Mouse (Mus musculus): Measurements from ENCODE around the gene Tbc1d10c. TPM values are rescaled to one million over a fixed set of nuclear protein-coding genes. Genes with fewer than 3 reads are reported as not detected.
A peak's percentile ranks its signal among the peaks of the same experiment; 100 is the strongest.

The Tbc1d10c gene
- polyA plus RNA-seq, 1 experiment from 2014 or later = 2.0 TPM

DNA sequence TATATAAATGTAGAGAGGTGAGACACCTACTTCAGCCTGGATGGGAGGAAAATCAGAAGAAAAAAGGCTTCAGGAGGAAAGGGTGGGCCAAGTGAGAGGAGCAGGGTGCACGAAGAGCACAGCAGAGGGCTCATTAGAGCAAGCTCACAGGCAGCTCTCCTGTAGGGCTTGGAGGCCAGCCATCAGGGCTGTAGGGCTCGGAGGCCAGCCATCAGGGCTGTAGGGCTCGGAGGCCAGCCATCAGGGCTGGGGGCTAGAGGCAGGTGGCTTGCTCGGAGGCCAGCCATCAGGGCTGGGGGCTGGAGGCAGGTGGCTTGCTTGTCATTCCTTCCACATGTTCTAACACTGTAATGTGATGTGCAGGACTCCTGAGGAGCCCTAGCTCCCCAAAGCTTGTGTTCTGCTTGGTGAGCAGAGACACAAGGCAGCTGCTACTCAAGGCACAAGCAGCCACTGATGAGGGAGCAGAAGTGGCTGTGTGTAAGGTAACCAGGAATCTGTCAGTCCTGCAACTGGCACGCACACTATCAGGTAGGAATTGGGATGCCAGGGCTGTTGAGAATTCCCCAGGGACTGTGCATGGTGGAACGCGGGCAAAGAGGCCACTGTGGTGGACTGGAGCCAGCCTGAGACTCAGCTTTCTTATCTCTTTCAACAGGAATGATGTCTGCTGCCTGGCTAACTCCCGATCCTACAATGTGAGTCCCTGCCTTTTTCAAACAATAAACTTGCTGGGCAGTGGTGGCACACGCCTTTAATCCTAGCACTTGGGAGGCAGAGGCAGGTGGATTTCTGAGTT is 24.2 kb downstream of the Tbc1d10c start:
- H3K4me2 ChIP-seq (replicated peaks; ENCODE audit: low read depth) = no peak overlapping the region
- 75% methylated on average over 9 of the region's 9 CpGs for WGBS
- no peak overlapping the region for H3K27ac ChIP-seq (ENCODE audit: low read depth, low read length)
- peaks cover 9% of the 10 kb centered on the region; the same call in 1 of the 2 replicates for H3K4me1 ChIP-seq (replicated peaks; ENCODE audit: control insufficient read depth, insufficient read depth, low read length)
- H3K4me3 ChIP-seq (ENCODE audit: low read depth, low read length) = no peak overlapping the region
- TF ChIP-seq CTCF (IDR thresholded peaks at IDR 0.05; ENCODE audit: low read depth) = no peak
- H3K9ac ChIP-seq (ENCODE audit: low read depth, low read length) = no peak overlapping the region
- no peaks in the 10 kb centered on the region for H3K9me3 ChIP-seq (ENCODE audit: control insufficient read depth)
- no peak for ATAC-seq
- peaks cover under 1% of the 10 kb centered on the region; the same call in 1 of the 2 replicates for H3K36me3 ChIP-seq (ENCODE audit: control insufficient read depth, insufficient read depth)
- H3K27me3 ChIP-seq (replicated peaks; ENCODE audit: control insufficient read depth, insufficient read depth, low read length) = no peaks in the 10 kb centered on the region

DNA sequence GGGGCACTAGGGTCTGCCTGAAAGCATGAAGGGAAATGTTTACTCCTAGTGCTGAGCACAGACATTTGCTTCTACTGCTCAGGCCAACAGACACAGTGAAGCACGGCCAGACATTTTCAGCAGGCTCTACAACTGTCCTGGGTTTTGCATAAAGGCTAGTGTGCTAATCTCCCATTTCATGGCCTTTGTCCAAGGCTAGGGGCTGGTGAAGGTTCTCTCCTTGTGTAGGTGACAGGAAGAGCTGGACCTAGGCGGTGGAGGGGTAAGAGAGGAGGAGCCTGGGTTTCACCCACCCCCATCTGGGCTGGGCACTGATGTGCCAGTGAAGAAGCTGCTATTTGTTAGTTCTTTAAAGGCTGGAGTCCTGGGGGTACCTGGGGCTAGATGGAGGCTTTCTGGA is 26.4 kb downstream of the Tbc1d10c start:
- H3K9ac ChIP-seq (ENCODE audit: low read depth, low read length) = no peak overlapping the region
- H3K4me2 ChIP-seq (replicated peaks; ENCODE audit: low read depth) = no peak overlapping the region
- H3K27ac ChIP-seq (ENCODE audit: low read depth, low read length) = no peak overlapping the region; the same call in 1 of the 2 replicates
- H3K27me3 ChIP-seq (replicated peaks; ENCODE audit: control insufficient read depth, insufficient read depth, low read length) = no peaks in the 10 kb centered on the region
- peaks cover 15% of the 10 kb centered on the region for H3K36me3 ChIP-seq (ENCODE audit: control insufficient read depth, insufficient read depth)
- no peak for ATAC-seq
- WGBS = 78% methylated on average over 2 of the region's 2 CpGs
- H3K9me3 ChIP-seq (ENCODE audit: control insufficient read depth) = no peaks in the 10 kb centered on the region
- H3K4me3 ChIP-seq (ENCODE audit: low read depth, low read length) = no peak overlapping the region
- H3K4me1 ChIP-seq (replicated peaks; ENCODE audit: control insufficient read depth, insufficient read depth, low read length) = peaks cover 5% of the 10 kb centered on the region; the same call in 1 of the 2 replicates
- no peak for TF ChIP-seq CTCF (IDR thresholded peaks at IDR 0.05; ENCODE audit: low read depth)

DNA sequence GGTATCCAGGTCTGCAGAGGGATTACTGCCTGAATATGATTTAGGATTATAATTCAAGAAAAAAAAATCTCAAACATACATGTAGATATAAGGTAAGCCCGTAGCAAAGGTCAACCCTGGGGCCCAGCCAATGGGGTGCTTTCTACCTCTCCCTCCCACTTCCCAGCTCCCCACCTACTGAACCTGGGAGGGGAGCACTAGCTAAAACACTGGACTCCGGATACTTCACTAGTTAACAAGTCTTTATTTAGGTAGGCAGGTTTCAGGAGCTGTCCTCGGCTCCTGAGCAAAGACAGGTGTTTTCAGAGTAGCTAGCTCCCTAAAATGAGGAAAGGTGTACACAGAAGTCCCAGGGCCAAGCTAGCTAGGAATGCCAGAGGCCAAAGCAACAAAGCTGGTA is 27.0 kb downstream of the Tbc1d10c start:
- no peak overlapping the region for H3K4me3 ChIP-seq (ENCODE audit: low read depth, low read length)
- WGBS = 65% methylated on average over 3 of the region's 3 CpGs
- no peak for TF ChIP-seq CTCF (IDR thresholded peaks at IDR 0.05; ENCODE audit: low read depth)

DNA sequence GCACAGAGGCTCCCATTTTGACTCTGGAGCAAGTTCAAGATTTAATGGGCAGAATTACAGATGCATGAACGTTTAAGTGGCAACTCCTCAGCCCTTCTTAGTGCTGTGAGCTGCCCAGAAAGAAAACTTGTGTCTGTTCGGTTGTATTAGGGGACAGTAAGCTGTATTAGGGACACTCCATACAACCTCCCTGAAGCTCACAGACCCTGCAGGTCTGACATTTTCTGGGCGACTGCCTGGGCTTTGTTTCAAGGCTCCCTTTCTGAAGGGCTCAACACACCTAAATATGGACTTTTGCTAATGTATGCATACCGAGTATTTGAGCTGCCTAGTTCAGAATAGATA is 27.6 kb downstream of the Tbc1d10c start:
- H3K9ac ChIP-seq (ENCODE audit: low read depth, low read length) = no peak overlapping the region; the same call in 1 of the 2 replicates
- H3K27ac ChIP-seq (ENCODE audit: low read depth, low read length) = no peak overlapping the region

More for the DNA sequence above, 27.0 kb downstream of the Tbc1d10c start:
- Histone ChIP-seq H3K9me3 (ENCODE audit: control insufficient read depth) (no peaks in the 10 kb centered on the region), H3K27me3 (replicated peaks; ENCODE audit: control insufficient read depth, insufficient read depth, low read length) (no peaks in the 10 kb centered on the region), H3K27ac (ENCODE audit: low read depth, low read length) (no peak overlapping the region), H3K4me1 (replicated peaks; ENCODE audit: control insufficient read depth, insufficient read depth, low read length) (peaks cover 4% of the 10 kb centered on the region; the same call in 1 of the 2 replicates), H3K9ac (ENCODE audit: low read depth, low read length) (no peak overlapping the region), H3K4me2 (replicated peaks; ENCODE audit: low read depth) (no peak overlapping the region), H3K36me3 (ENCODE audit: control insufficient read depth, insufficient read depth) (peaks cover 21% of the 10 kb centered on the region)
- ATAC-seq = no peak

DNA sequence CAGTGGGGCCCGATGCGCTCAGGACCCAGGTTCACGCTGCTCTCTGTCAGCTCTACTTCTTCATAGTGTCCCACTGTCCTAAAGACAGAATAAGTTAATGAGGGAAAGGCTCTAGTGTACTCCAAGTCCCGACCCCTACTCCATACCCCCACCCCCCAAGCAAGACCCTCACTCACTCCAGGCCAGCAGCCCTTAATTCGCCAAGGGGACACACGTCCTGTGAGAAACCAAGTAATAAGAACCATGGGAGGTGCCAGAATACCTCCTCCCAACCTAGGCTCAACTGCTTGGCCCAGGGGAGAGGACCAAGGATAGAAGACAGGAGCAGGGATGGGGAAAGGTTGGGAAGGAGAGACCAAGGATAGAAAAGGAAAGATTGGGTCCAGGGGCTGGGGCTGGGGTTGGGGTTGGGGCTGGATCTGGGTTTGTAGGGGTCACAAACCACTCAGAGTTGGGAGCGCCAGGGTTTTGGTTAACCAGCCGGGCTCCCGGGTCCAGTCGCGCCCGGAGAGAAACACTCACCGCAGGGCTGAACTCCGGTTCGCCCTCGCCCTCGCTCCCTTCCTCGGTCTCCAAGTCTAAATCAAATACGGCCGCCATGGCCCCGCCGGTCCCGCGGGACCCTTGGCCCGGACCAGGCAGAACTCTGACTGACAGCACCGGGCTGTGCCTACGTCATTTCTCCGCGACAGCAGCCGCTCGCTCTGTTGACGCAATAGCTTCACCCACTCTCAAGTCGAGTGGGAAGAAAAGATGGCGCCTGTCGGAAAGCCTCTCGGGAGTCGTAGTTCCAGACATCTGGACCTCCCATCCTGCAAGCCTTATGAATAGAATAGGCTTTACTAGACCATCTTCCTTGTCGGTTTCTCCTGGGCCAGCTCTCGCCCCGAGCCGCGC is 28.2 kb downstream of the Tbc1d10c start, which contains the start of gene Rps6kb2:
Rps6kb2 (minus strand) TSS at position 709 of the 897 bp plus-strand sequence.
- peak; percentile 81 for ATAC-seq
- TF ChIP-seq CTCF (IDR thresholded peaks at IDR 0.05; ENCODE audit: low read depth) = no peak

More for the DNA sequence above, 27.6 kb downstream of the Tbc1d10c start:
- ATAC-seq = no peak
- Histone ChIP-seq H3K4me2 (replicated peaks; ENCODE audit: low read depth) (peak overlapping the region; percentile 90), H3K36me3 (ENCODE audit: control insufficient read depth, insufficient read depth) (peaks cover 27% of the 10 kb centered on the region), H3K27me3 (replicated peaks; ENCODE audit: control insufficient read depth, insufficient read depth, low read length) (no peaks in the 10 kb centered on the region), H3K9me3 (ENCODE audit: control insufficient read depth) (no peaks in the 10 kb centered on the region), H3K4me1 (replicated peaks; ENCODE audit: control insufficient read depth, insufficient read depth, low read length) (peaks cover 4% of the 10 kb centered on the region; the same call in 1 of the 2 replicates), H3K4me3 (ENCODE audit: low read depth, low read length) (peak overlapping the region; percentile 80)
- no peak for TF ChIP-seq CTCF (IDR thresholded peaks at IDR 0.05; ENCODE audit: low read depth)
- WGBS = 31% methylated on average over 4 of the region's 4 CpGs

DNA sequence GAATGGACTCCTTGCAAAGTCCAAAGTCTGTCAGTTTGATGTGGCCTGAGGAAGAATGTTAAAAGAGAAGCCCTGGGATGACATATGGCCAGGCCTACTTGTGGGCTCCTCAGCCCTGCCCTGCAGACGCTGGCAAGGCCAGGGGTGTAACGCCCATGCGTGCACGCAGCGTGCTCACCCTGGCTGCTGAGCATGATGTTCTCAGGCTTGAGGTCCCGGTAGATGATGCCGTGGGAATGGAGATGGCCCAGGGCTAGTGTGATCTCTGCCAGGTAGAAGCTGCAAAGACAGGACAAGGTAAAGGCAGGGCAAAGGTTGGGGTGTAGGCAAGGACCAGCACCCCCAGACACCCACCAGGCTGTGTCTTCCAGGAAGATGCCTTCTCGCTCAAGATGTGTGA is 32.0 kb downstream of the Tbc1d10c start:
- H3K9ac ChIP-seq (ENCODE audit: low read depth, low read length) = no peak overlapping the region
- no peak overlapping the region for H3K27ac ChIP-seq (ENCODE audit: low read depth, low read length)
- H3K36me3 ChIP-seq (ENCODE audit: control insufficient read depth, insufficient read depth) = peaks cover 50% of the 10 kb centered on the region
- 98% methylated on average over 8 of the region's 8 CpGs for WGBS
- H3K9me3 ChIP-seq (ENCODE audit: control insufficient read depth) = no peaks in the 10 kb centered on the region
- H3K4me2 ChIP-seq (replicated peaks; ENCODE audit: low read depth) = no peak overlapping the region
- no peaks in the 10 kb centered on the region for H3K27me3 ChIP-seq (replicated peaks; ENCODE audit: control insufficient read depth, insufficient read depth, low read length)
- no peak for TF ChIP-seq CTCF (IDR thresholded peaks at IDR 0.05; ENCODE audit: low read depth)
- ATAC-seq = no peak
- no peak overlapping the region for H3K4me3 ChIP-seq (ENCODE audit: low read depth, low read length)
- peaks cover 4% of the 10 kb centered on the region; the same call in 1 of the 2 replicates for H3K4me1 ChIP-seq (replicated peaks; ENCODE audit: control insufficient read depth, insufficient read depth, low read length)

More for the DNA sequence above, 28.2 kb downstream of the Tbc1d10c start, which contains the start of gene Rps6kb2:
- Histone ChIP-seq H3K36me3 (ENCODE audit: control insufficient read depth, insufficient read depth) (peaks cover 31% of the 10 kb centered on the region), H3K27me3 (replicated peaks; ENCODE audit: control insufficient read depth, insufficient read depth, low read length) (no peaks in the 10 kb centered on the region), H3K9me3 (ENCODE audit: control insufficient read depth) (no peaks in the 10 kb centered on the region), H3K27ac (ENCODE audit: low read depth, low read length) (no peak within 1 kb of the TSS), H3K9ac (ENCODE audit: low read depth, low read length) (peak within 1 kb of the TSS; percentile 83), H3K4me3 (ENCODE audit: low read depth, low read length) (peak within 1 kb of the TSS; percentile 80), H3K4me1 (replicated peaks; ENCODE audit: control insufficient read depth, insufficient read depth, low read length) (peaks cover 4% of the 10 kb centered on the region; the same call in 1 of the 2 replicates), H3K4me2 (replicated peaks; ENCODE audit: low read depth) (peak within 1 kb of the TSS; percentile 90)
- 7% methylated on average over 42 of the region's 42 CpGs for WGBS
